ENCODE assay signal across 25 mouse cellular contexts in the genomic region with DNA sequence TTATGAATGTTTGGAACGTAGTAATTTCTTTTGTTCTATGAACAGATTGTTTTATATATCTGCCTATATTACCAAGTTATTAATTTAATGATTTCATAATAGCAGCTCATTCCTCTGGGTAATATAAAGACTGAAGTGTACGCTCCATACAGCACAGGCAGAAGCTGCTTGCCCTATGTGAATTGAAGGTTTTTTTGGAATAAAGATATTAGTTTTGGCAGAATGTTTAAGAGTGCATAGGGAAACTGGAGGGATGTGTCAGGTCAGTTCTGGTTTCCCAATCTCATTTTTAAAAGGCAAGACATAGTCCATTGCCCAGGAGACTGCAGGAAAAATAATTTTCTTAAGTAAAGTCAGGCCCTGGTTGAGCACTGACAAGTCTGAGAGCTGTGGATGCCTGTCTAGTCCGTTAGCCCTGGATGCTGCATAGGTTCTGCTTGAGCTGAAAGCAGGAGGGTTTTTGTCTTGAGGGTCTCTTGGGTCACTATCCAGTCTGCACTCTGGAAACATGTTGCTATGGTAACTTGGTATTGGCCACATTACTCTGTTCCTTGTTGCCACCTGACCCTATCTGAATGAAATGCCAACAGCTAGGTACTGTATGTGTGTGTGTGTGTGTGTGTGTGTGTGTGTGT.
A peak's percentile ranks its signal among the peaks of the same experiment; 100 is the strongest.
DNase-seq lines count a peak whose midpoint lies in the region; ATAC-seq and TF ChIP-seq lines count a peak whose summit lies in the region.
"Had no signal": no experiment of that assay in that cellular context is flagged by ENCODE, and none has a peak within 500 bp of the region (broad histone marks: within the 10 kb centered on the region; RNA-seq: fewer than 3 reads in every experiment).

No protein-coding gene starts in this region.

- H3K4me1 ChIP-seq in hindbrain, embryonic 13.5 days (replicated peaks): peaks cover 11% of the 10 kb centered on the region
- no peaks in the 10 kb centered on the region for H3K4me1 ChIP-seq in hindbrain, embryonic 11.5 days (replicated peaks; ENCODE audit: control insufficient read depth, insufficient read depth, low read length)
- peaks cover 14% of the 10 kb centered on the region; the same call in 1 of the 2 replicates for H3K4me1 ChIP-seq in hindbrain, embryonic 14.5 days (replicated peaks; ENCODE audit: control insufficient read depth, insufficient read depth, low read length)
- no peaks in the 10 kb centered on the region for H3K4me1 ChIP-seq in hindbrain, postnatal 0 days (ENCODE audit: insufficient read depth, low read length)
- peaks cover 8% of the 10 kb centered on the region; the same call in 1 of the 2 replicates for H3K4me1 ChIP-seq in midbrain, embryonic 16.5 days (ENCODE audit: control insufficient read depth, insufficient read depth, low read length)
- H3K4me1 ChIP-seq: heart, embryonic 13.5 days had no signal

- H3K9me3 ChIP-seq in hindbrain, embryonic 13.5 days: no peaks in the 10 kb centered on the region
- H3K9me3 ChIP-seq in hindbrain, embryonic 11.5 days (ENCODE audit: control insufficient read depth, low read length): no peaks in the 10 kb centered on the region
- no peaks in the 10 kb centered on the region for H3K9me3 ChIP-seq in hindbrain, embryonic 14.5 days (ENCODE audit: control insufficient read depth, low read length)
- no peaks in the 10 kb centered on the region for H3K9me3 ChIP-seq in hindbrain, postnatal 0 days (ENCODE audit: low read length)
- H3K9me3 ChIP-seq in midbrain, embryonic 16.5 days (replicated peaks; ENCODE audit: control insufficient read depth, low read length, poor library complexity, severe bottlenecking): no peaks in the 10 kb centered on the region
- H3K9me3 ChIP-seq: embryonic facial prominence, embryonic 13.5 days; heart, embryonic 13.5 days had no signal

- no peaks in the 10 kb centered on the region for H3K36me3 ChIP-seq in hindbrain, embryonic 13.5 days
- H3K36me3 ChIP-seq in hindbrain, embryonic 11.5 days (ENCODE audit: control insufficient read depth, insufficient read depth, low read length): no peaks in the 10 kb centered on the region
- H3K36me3 ChIP-seq in hindbrain, embryonic 14.5 days (replicated peaks; ENCODE audit: control insufficient read depth, insufficient read depth): no peaks in the 10 kb centered on the region
- no peaks in the 10 kb centered on the region for H3K36me3 ChIP-seq in hindbrain, postnatal 0 days (ENCODE audit: insufficient read depth, low read length)
- no peaks in the 10 kb centered on the region for H3K36me3 ChIP-seq in midbrain, embryonic 16.5 days (ENCODE audit: control insufficient read depth, insufficient read depth, low read length)
- H3K36me3 ChIP-seq: embryonic facial prominence, embryonic 13.5 days; heart, embryonic 13.5 days had no signal

- no peak overlapping the region for H3K4me3 ChIP-seq in hindbrain, embryonic 13.5 days
- H3K4me3 ChIP-seq in hindbrain, embryonic 11.5 days (ENCODE audit: low read depth, low read length): no peak overlapping the region
- H3K4me3 ChIP-seq in hindbrain, embryonic 14.5 days (replicated peaks; ENCODE audit: low read length): no peak overlapping the region
- no peak overlapping the region for H3K4me3 ChIP-seq in hindbrain, postnatal 0 days (ENCODE audit: low read length)
- H3K4me3 ChIP-seq in midbrain, embryonic 16.5 days (ENCODE audit: low read depth, low read length): no peak overlapping the region
- H3K4me3 ChIP-seq: embryonic facial prominence, embryonic 13.5 days; erythroblast, embryonic 14.5 days; heart, embryonic 13.5 days; myocyte had no signal

- no peak overlapping the region for H3K4me2 ChIP-seq in hindbrain, embryonic 13.5 days
- no peak overlapping the region for H3K4me2 ChIP-seq in hindbrain, embryonic 11.5 days (replicated peaks; ENCODE audit: low read depth, low read length)
- H3K4me2 ChIP-seq in hindbrain, embryonic 14.5 days (replicated peaks): no peak overlapping the region
- H3K4me2 ChIP-seq in hindbrain, postnatal 0 days (ENCODE audit: low read depth, low read length): no peak overlapping the region
- no peak overlapping the region for H3K4me2 ChIP-seq in midbrain, embryonic 16.5 days (ENCODE audit: low read length)
- H3K4me2 ChIP-seq: embryonic facial prominence, embryonic 13.5 days; heart, embryonic 13.5 days had no signal

- TF ChIP-seq CTCF in hindbrain, postnatal 0 days (IDR thresholded peaks at IDR 0.05; ENCODE audit: low read depth): no peak

- H3K9ac ChIP-seq in hindbrain, embryonic 13.5 days: no peak overlapping the region
- no peak overlapping the region for H3K9ac ChIP-seq in hindbrain, embryonic 11.5 days (ENCODE audit: low read depth, low read length)
- no peak overlapping the region for H3K9ac ChIP-seq in hindbrain, embryonic 14.5 days
- no peak overlapping the region for H3K9ac ChIP-seq in hindbrain, postnatal 0 days (replicated peaks; ENCODE audit: low read length)
- no peak overlapping the region for H3K9ac ChIP-seq in midbrain, embryonic 16.5 days (ENCODE audit: low read depth, low read length)
- H3K9ac ChIP-seq: embryonic facial prominence, embryonic 13.5 days; heart, embryonic 13.5 days; liver, embryonic 14.5 days had no signal

- no peak for DNase-seq in hindbrain, embryonic 11.5 days (ENCODE audit: low spot score)
- no peak for DNase-seq in hindbrain, embryonic 14.5 days (ENCODE audit: low spot score)
- DNase-seq in hindbrain, postnatal 0 days (ENCODE audit: low spot score): peak; percentile 21
- no peak for DNase-seq in frontal cortex, adult 2 months (ENCODE audit: extremely low spot score in 1 of 2, low spot score in 1 of 2)
- no peak for DNase-seq in spleen, adult 12 weeks (ENCODE audit: low spot score)
- no peak for DNase-seq in layer of hippocampus, adult 9-11 months
- DNase-seq: adrenal gland, postnatal 36 days; cerebellum, adult 2 months; cerebellum, postnatal 25 days; heart, postnatal 10 days; kidney, adult 9 months; kidney, postnatal 10 days; liver; lung, adult 2 months; lung, postnatal 10 days; right cerebral cortex, postnatal 4 days had no signal

- no peaks in the 10 kb centered on the region for H3K27me3 ChIP-seq in hindbrain, embryonic 13.5 days
- no peaks in the 10 kb centered on the region for H3K27me3 ChIP-seq in hindbrain, embryonic 11.5 days (ENCODE audit: control insufficient read depth, insufficient read depth, low read length)
- H3K27me3 ChIP-seq in hindbrain, embryonic 14.5 days (ENCODE audit: control insufficient read depth, insufficient read depth, low read length): no peaks in the 10 kb centered on the region
- no peaks in the 10 kb centered on the region for H3K27me3 ChIP-seq in hindbrain, postnatal 0 days (ENCODE audit: insufficient read depth, low read length)
- H3K27me3 ChIP-seq in midbrain, embryonic 16.5 days (ENCODE audit: control insufficient read depth, insufficient read depth, low read depth, low read length): no peaks in the 10 kb centered on the region
- H3K27me3 ChIP-seq: embryonic facial prominence, embryonic 13.5 days; heart, embryonic 13.5 days had no signal

- H3K27ac ChIP-seq in hindbrain, embryonic 13.5 days: peak overlapping the region; percentile 64
- no peak overlapping the region for H3K27ac ChIP-seq in hindbrain, embryonic 11.5 days (ENCODE audit: low read depth, low read length)
- H3K27ac ChIP-seq in hindbrain, embryonic 14.5 days: peak overlapping the region; percentile 73
- H3K27ac ChIP-seq in hindbrain, postnatal 0 days: no peak overlapping the region
- peak overlapping the region; percentile 28; the same call in 1 of the 2 replicates for H3K27ac ChIP-seq in midbrain, embryonic 16.5 days (ENCODE audit: low read length)
- H3K27ac ChIP-seq: embryonic facial prominence, embryonic 13.5 days; heart, embryonic 13.5 days; liver, embryonic 14.5 days had no signal

- peak; percentile 48; the same call in 1 of the 2 replicates for ATAC-seq in hindbrain, embryonic 13.5 days (ENCODE audit: low FRiP score)
- no peak for ATAC-seq in hindbrain, embryonic 11.5 days (ENCODE audit: low FRiP score)
- 0 out of 2 replicates have a peak, but pooled peaks have one; percentile 48 for ATAC-seq in hindbrain, embryonic 14.5 days (ENCODE audit: low FRiP score)
- no peak for ATAC-seq in hindbrain, postnatal 0 days
- ATAC-seq in midbrain, embryonic 16.5 days: peak; percentile 58; the same call in 1 of the 2 replicates
- ATAC-seq: forebrain, embryonic 16.5 days; intestine, embryonic 16.5 days had no signal

- WGBS in hindbrain, embryonic 13.5 days: 57% methylated on average over 3 of the region's 3 CpGs
- WGBS in hindbrain, embryonic 11.5 days: 71% methylated on average over 3 of the region's 3 CpGs
- WGBS in hindbrain, embryonic 14.5 days: 48% methylated on average over 3 of the region's 3 CpGs
- WGBS in hindbrain, postnatal 0 days: 56% methylated on average over 3 of the region's 3 CpGs
- 57% methylated on average over 3 of the region's 3 CpGs for WGBS in midbrain, embryonic 16.5 days

Comparison
In these comparisons a context has a peak if more than half of its experiments do, and no peak if none do; other contexts are left out.
1. ATAC-seq: peak in hindbrain, embryonic 13.5 days (single experiment), hindbrain, embryonic 14.5 days (single experiment) and midbrain, embryonic 16.5 days (single experiment); none in hindbrain, embryonic 11.5 days (single experiment) and hindbrain, postnatal 0 days (single experiment).
2. H3K27ac ChIP-seq: peak in hindbrain, embryonic 13.5 days (single experiment), hindbrain, embryonic 14.5 days (single experiment) and midbrain, embryonic 16.5 days (single experiment); none in hindbrain, embryonic 11.5 days (single experiment) and hindbrain, postnatal 0 days (single experiment).